Mouse (Mus musculus): ENCODE data around the gene Xylb. TPM values are rescaled to one million over a fixed set of nuclear protein-coding genes. Genes with fewer than 3 reads are reported as not detected.

Gene Xylb
- 0.98 and 1.1 TPM in 2 replicates for total RNA-seq (2023)

GRCm38 (mm10) chr9:119357331-119358057, at the start of gene Xylb:
Gene Xylb, plus strand, starts transcription at chr9:119357381.

DNA sequence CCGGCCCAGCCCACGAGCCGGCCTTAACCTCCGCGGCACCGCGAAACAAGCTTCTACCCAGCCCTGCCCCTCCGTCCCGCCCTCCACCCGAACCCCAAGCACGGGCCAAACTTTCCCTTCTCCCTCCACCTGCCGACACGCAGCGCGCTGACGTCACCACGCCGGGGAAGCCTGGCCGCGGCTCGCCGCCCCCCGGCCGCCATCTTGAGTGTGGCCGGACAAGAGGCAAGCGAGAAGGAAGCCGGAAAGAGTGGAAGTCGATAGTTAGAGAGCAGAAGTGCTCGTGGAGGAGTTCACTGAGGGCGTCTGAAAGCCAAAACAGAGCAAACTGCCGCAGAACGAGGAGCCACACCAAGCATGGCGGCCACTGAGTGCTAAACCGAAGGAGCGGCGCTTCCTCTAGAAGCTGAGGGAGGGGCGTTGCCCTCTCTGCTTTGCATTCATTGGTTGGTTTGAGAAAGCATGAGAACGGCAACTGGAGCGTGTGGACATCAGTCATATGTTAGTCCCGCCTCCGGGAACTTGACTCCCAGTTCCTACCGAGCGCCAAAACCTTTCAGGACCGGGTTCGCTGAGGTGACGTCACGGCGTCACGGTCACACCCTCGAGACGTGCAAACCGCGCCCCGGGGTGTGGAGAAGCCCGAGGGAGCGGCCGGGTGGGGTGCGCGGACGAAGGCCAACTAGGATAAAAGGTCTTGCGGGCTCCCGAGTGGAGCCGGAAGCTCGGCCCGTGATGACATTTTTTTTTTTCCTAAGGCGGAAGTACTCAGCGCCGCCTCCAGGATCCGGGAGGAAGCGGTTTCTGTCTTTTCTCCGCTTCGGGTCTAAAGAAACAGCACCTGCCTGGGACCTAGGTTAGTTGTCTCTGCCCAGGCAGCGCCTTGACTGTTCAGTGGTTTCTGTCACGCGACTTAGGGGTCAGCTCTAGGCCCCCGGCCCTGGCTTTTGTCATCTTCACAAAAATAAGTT, 34.6 kb upstream of the Xylb start, which contains the start of gene Oxsr1:
Oxsr1 (minus strand) TSS at position 139 of the 971 bp plus-strand sequence.

GRCm38 (mm10) chr9:119339558-119340211, 17.5 kb upstream of the Xylb start, which contains the start of gene Acaa1a:
Gene Acaa1a, plus strand, starts transcription at chr9:119339676.

GRCm38 (mm10) chr9:119340909-119341816, 16.0 kb upstream of the Xylb start, which contains the start of gene Myd88:
Gene Myd88, minus strand, starts transcription at chr9:119341411.

DNA sequence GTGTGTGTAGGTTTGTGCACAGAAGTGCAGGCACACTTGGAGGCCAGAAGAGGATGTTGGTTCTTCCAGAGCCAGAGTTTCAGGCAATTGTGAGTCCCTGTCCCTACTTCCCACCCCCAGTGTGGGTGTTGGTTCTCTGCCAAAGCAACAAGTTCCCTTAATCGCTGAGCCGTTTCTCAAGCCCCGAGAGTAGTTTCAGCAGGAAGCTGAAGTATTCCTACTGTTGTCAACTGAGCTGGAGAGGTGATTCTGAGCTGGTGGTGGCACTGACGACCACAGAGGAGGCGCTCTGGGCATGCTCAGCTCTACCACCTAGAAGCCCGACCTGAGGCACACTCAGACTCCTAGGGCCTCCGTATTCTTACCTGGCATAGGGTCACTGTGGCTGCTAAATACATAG, 8.1 kb downstream of the Xylb start, which contains the start of gene Slc22a14:
Slc22a14 (minus strand) TSS at position 270 of the 400 bp plus-strand sequence.

GRCm38 (mm10) chr9:119401801-119402214, 44.6 kb downstream of the Xylb start, which contains the start of gene Acvr2b:
Gene Acvr2b, plus strand, starts transcription at chr9:119402118.

Other genes with a start within 250 kb of the Xylb start
- gene Acaa1b, start 200.3 kb upstream of the Xylb start, total RNA-seq (2023) = 0.68 and 0.85 TPM in 2 replicates
- not detected in 2 replicates for gene Gm47289, start 198.2 kb upstream of the Xylb start, total RNA-seq (2023)
- gene Slc22a13, start 148.3 kb upstream of the Xylb start, total RNA-seq (2023) = not detected in 2 replicates
- 21.8 and 27.9 TPM in 2 replicates for gene Oxsr1, start 35.0 kb upstream of the Xylb start, total RNA-seq (2023)
- 43.2 and 61.0 TPM in 2 replicates for gene Acaa1a, start 17.7 kb upstream of the Xylb start, total RNA-seq (2023)
- gene Myd88, start 16.0 kb upstream of the Xylb start, total RNA-seq (2023) = 99.5 and 123 TPM in 2 replicates
- not detected in 2 replicates for gene Slc22a14, start 8.2 kb downstream of the Xylb start, total RNA-seq (2023)
- gene Acvr2b, start 44.7 kb downstream of the Xylb start, total RNA-seq (2023) = 0.86 and 1.1 TPM in 2 replicates
- 1.3 and 2.9 TPM in 2 replicates for gene Exog, start 87.6 kb downstream of the Xylb start, total RNA-seq (2023)
- not detected in 2 replicates for gene Scn5a, start 221.6 kb downstream of the Xylb start, total RNA-seq (2023)